Mouse (Mus musculus) midbrain, embryonic 16.5 days (tissue): ENCODE results near the gene Fgfr2. TPM values are rescaled to one million over a fixed set of nuclear protein-coding genes. Genes with fewer than 3 reads are reported as not detected.

Experiments used
- ATAC-seq: fragments of 200-750 bp; cut with Nextera tagmentation; 2 replicates; pipeline ENCODE4 v1.8.0; 2017; ENCODE audit warnings: moderate TSS enrichment
- H3K27ac ChIP-seq: fragments of 300-500 bp; sonication (generic); 2 replicates; pipeline ENCODE4 v1.5.1; 2014; ENCODE audit warnings: mild to moderate bottlenecking, low read length, mixed read lengths
- H3K27me3 ChIP-seq: fragments of 300-500 bp; sonication (generic); 2 replicates; pipeline ENCODE4 v1.6.1; 2014; ENCODE audit warnings: low read depth, low read length, mixed read lengths; ENCODE audit not compliant: control insufficient read depth, insufficient read depth
- H3K36me3 ChIP-seq: fragments of 300-500 bp; sonication (generic); 2 replicates; pipeline ENCODE4 v1.6.1; 2014; ENCODE audit warnings: mild to moderate bottlenecking, low read length, moderate library complexity, mixed read lengths; ENCODE audit not compliant: control insufficient read depth, insufficient read depth
- H3K4me1 ChIP-seq: fragments of 300-500 bp; sonication (generic); 2 replicates; pipeline ENCODE4 v1.6.1; 2014; ENCODE audit warnings: mild to moderate bottlenecking, low read length, mixed read lengths; ENCODE audit not compliant: control insufficient read depth, insufficient read depth
- H3K4me2 ChIP-seq: fragments of 300-500 bp; sonication (generic); 2 replicates; pipeline ENCODE4 v1.6.1; 2014; ENCODE audit warnings: mild to moderate bottlenecking, low read length, mixed read lengths
- H3K4me3 ChIP-seq: fragments of 300-500 bp; sonication (generic); 2 replicates; pipeline ENCODE4 v1.5.1; 2014; ENCODE audit warnings: low read depth, mild to moderate bottlenecking, low read length, moderate library complexity, mixed read lengths
- H3K9ac ChIP-seq: fragments of 300-500 bp; sonication (generic); 2 replicates; pipeline ENCODE4 v1.6.1; 2014; ENCODE audit warnings: low read depth, low read length, mixed read lengths
- H3K9me3 ChIP-seq: fragments of 300-500 bp; sonication (generic); replicated peaks from 2 replicates; pipeline ENCODE4 v1.6.1; 2014; ENCODE audit warnings: mild to moderate bottlenecking, low read length, mixed read lengths; ENCODE audit not compliant: control insufficient read depth, poor library complexity, severe bottlenecking
- WGBS: fragments of 180-500 bp; shearing (Covaris S2); extraction: QIAGEN DNeasy Blood & Tissue Kit; methylation state at CpG from one replicate; pipeline ENCODE4 v1.1.7; 2014; 5-methylcytosine and 5-hydroxymethylcytosine counted together
- polyA plus RNA-seq: library from polyadenylated mRNA; unstranded; fragments of >200 nt; fragmentation: Nextera tagmentation; extraction: Ambion mirVana; gene quantifications from 2 replicates; pipeline ENCODE4 v1.2.1, GENCODE M21; 2015

The Fgfr2 gene
- polyA plus RNA-seq, 1 experiment from 2014 or later = 23.8 TPM

GRCm38 (mm10) chr7:130659129-130659528 lies 2464.0 kb downstream of the Fgfr2 start:
- no peak for ATAC-seq
- Histone ChIP-seq H3K4me1 (no peaks in the 10 kb centered on the region), H3K9me3 (no peaks in the 10 kb centered on the region), H3K9ac (no peak overlapping the region), H3K27me3 (no peaks in the 10 kb centered on the region), H3K27ac (no peak overlapping the region), H3K4me2 (no peak overlapping the region), H3K4me3 (no peak overlapping the region), H3K36me3 (no peaks in the 10 kb centered on the region)
- WGBS = 96% methylated on average over 5 of the region's 5 CpGs

GRCm38 (mm10) chr7:130657751-130658150 lies 2465.4 kb downstream of the Fgfr2 start:
- Histone ChIP-seq H3K4me2 (no peak overlapping the region), H3K9me3 (no peaks in the 10 kb centered on the region), H3K9ac (no peak overlapping the region), H3K4me3 (no peak overlapping the region), H3K4me1 (no peaks in the 10 kb centered on the region), H3K27ac (no peak overlapping the region), H3K27me3 (no peaks in the 10 kb centered on the region), H3K36me3 (no peaks in the 10 kb centered on the region)
- ATAC-seq = no peak
- WGBS = 81% methylated on average over 13 of the region's 13 CpGs

- no peak overlapping the region for H3K27ac ChIP-seq
- H3K9ac ChIP-seq = no peak overlapping the region
- no peak overlapping the region for H3K4me3 ChIP-seq
- H3K27me3 ChIP-seq = no peaks in the 10 kb centered on the region
- no peak for ATAC-seq
- WGBS = 94% methylated on average over 8 of the region's 8 CpGs
- H3K4me2 ChIP-seq = no peak overlapping the region
- no peaks in the 10 kb centered on the region for H3K36me3 ChIP-seq
- H3K4me1 ChIP-seq = no peaks in the 10 kb centered on the region
- no peaks in the 10 kb centered on the region for H3K9me3 ChIP-seq
These were observed 2466.2 kb downstream of the Fgfr2 start for GRCm38 (mm10) chr7:130656965-130657364.

- Histone ChIP-seq H3K9me3 (no peaks in the 10 kb centered on the region), H3K4me1 (no peaks in the 10 kb centered on the region), H3K27ac (no peak overlapping the region), H3K9ac (no peak overlapping the region), H3K4me3 (no peak overlapping the region), H3K36me3 (no peaks in the 10 kb centered on the region), H3K4me2 (no peak overlapping the region), H3K27me3 (no peaks in the 10 kb centered on the region)
- ATAC-seq = no peak
- 84% methylated on average over 2 of the region's 2 CpGs for WGBS
These were observed 2468.6 kb downstream of the Fgfr2 start for GRCm38 (mm10) chr7:130654562-130654961.

GRCm38 (mm10) chr7:130653036-130653555 lies 2470.1 kb downstream of the Fgfr2 start:
- Histone ChIP-seq H3K27ac (no peak overlapping the region), H3K36me3 (no peaks in the 10 kb centered on the region)

GRCm38 (mm10) chr7:130650621-130651020 lies 2472.5 kb downstream of the Fgfr2 start:
- peaks cover 8% of the 10 kb centered on the region; the same call in 1 of the 2 replicates for H3K4me1 ChIP-seq
- no peak overlapping the region for H3K9ac ChIP-seq
- H3K27me3 ChIP-seq = no peaks in the 10 kb centered on the region; the same call in 1 of the 2 replicates
- ATAC-seq = no peak
- no peak overlapping the region for H3K4me2 ChIP-seq
- no peak overlapping the region for H3K27ac ChIP-seq
- no peaks in the 10 kb centered on the region for H3K36me3 ChIP-seq
- WGBS = 94% methylated on average over 5 of the region's 5 CpGs
- H3K4me3 ChIP-seq = no peak overlapping the region
- no peaks in the 10 kb centered on the region for H3K9me3 ChIP-seq

More at GRCm38 (mm10) chr7:130653036-130653555, 2470.1 kb downstream of the Fgfr2 start:
- H3K4me3 ChIP-seq = no peak overlapping the region
- no peak overlapping the region for H3K4me2 ChIP-seq
- no peak overlapping the region for H3K9ac ChIP-seq
- H3K9me3 ChIP-seq = no peaks in the 10 kb centered on the region
- H3K27me3 ChIP-seq = no peaks in the 10 kb centered on the region
- WGBS = 40% methylated on average over 6 of the region's 6 CpGs
- H3K4me1 ChIP-seq = no peaks in the 10 kb centered on the region
- no peak for ATAC-seq

- Histone ChIP-seq H3K4me3 (no peak overlapping the region), H3K36me3 (no peaks in the 10 kb centered on the region), H3K4me1 (peaks cover 8% of the 10 kb centered on the region; the same call in 1 of the 2 replicates), H3K9me3 (no peaks in the 10 kb centered on the region), H3K27ac (no peak overlapping the region), H3K9ac (no peak overlapping the region), H3K27me3 (no peaks in the 10 kb centered on the region; the same call in none of the 2 replicates), H3K4me2 (no peak overlapping the region)
- 30% methylated on average over 7 of the region's 7 CpGs for WGBS
- ATAC-seq = no peak
These were observed 2473.9 kb downstream of the Fgfr2 start for GRCm38 (mm10) chr7:130649257-130649656.

- 71% methylated on average over 4 of the region's 4 CpGs for WGBS
- H3K27ac ChIP-seq = no peak overlapping the region
- ATAC-seq = no peak
- no peak overlapping the region for H3K9ac ChIP-seq
- peaks cover 8% of the 10 kb centered on the region; the same call in 1 of the 2 replicates for H3K4me1 ChIP-seq
- H3K9me3 ChIP-seq = no peaks in the 10 kb centered on the region
- H3K4me2 ChIP-seq = no peak overlapping the region
- H3K27me3 ChIP-seq = no peaks in the 10 kb centered on the region; the same call in none of the 2 replicates
- no peaks in the 10 kb centered on the region for H3K36me3 ChIP-seq
- H3K4me3 ChIP-seq = no peak overlapping the region
These were observed 2475.1 kb downstream of the Fgfr2 start for GRCm38 (mm10) chr7:130648061-130648460.

- no peaks in the 10 kb centered on the region; the same call in none of the 2 replicates for H3K27me3 ChIP-seq
- H3K4me1 ChIP-seq = peaks cover 8% of the 10 kb centered on the region; the same call in 1 of the 2 replicates
- H3K9me3 ChIP-seq = no peaks in the 10 kb centered on the region
- peak; percentile 15; the same call in 1 of the 2 replicates for ATAC-seq
- peak overlapping the region; percentile 98 for H3K4me2 ChIP-seq
- H3K4me3 ChIP-seq = peak overlapping the region; percentile 48
- no peak overlapping the region for H3K27ac ChIP-seq
- peak overlapping the region; percentile 52; the same call in 1 of the 2 replicates for H3K9ac ChIP-seq
- WGBS = 2% methylated on average over 18 of the region's 18 CpGs
- no peaks in the 10 kb centered on the region for H3K36me3 ChIP-seq
These were observed 2476.4 kb downstream of the Fgfr2 start for GRCm38 (mm10) chr7:130646762-130647139.
